ENCODE assay signal across 8 mouse cellular contexts in the genomic region with DNA sequence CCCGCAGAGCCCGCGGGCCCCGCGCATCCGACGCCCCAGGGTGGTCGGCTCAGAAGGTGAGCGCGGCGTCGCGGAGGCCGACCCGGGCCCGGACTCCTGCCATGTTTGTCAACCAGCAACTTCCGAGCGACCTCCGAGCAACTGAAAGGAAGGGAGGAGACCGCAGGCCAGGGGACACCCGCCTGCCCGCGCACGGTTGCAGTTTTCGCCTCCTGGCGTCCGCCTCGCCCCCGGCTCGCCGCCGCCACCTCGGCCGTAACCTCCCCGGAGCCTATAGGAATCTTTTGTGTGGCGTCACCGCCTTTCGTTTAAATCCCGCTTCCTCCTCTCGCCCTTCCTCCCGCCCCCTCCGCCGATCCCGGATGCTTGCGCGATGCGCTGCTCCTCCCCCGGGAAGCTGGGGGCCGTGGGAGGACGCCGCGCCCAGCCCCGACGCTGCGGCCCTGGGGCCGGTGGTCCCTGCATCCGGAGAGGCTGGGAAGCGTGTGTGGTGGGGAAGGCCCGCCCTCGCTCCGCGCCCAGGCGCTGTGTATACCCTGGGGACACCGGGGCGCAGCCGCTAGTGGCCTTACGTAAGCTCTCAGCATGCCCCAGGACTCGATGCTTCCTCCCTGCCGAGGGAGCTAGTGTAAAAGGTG. TPM values are rescaled to one million over a fixed set of nuclear protein-coding genes. Genes with fewer than 3 reads are reported as not detected.
DNase-seq lines count a peak whose midpoint lies in the region; ATAC-seq lines count a peak whose summit lies in the region.

TSS of gene Tlnrd1 (minus strand) at position 285 of the 638 bp plus-strand sequence.
TSS of gene Mesd (plus strand) at position 446 of the 638 bp plus-strand sequence.

- ATAC-seq in common myeloid progenitor, adult 5-6 weeks (replicated peaks; ENCODE audit: low read depth, poor library complexity, severe bottlenecking) = peak; percentile 71
- ATAC-seq in megakaryocyte progenitor cell, adult 5-6 weeks (replicated peaks; ENCODE audit: poor library complexity) = peak; percentile 61

- peak; percentile 96 for DNase-seq in ZHBTc4 (ENCODE audit: low read depth, low spot score)
- peak; percentile 64 to 72 for DNase-seq in gastrocnemius, adult 8-10 months (ENCODE audit: low spot score in 2 of 2)
- peak; percentile 53 for DNase-seq in hindlimb bud, embryonic 11.5 days (ENCODE audit: extremely low spot score, low read depth, low spot score)
- DNase-seq in left cerebral cortex, adult 9 months (ENCODE audit: low spot score in 2 of 2) = peak; percentile 81 to 91
- peak; percentile 88 for DNase-seq in right cerebral cortex, postnatal 14 days
- peak; percentile 84 to 88 for DNase-seq in urinary bladder, postnatal 36 days (ENCODE audit: low spot score in 2 of 2)

RNA-seq across cellular contexts. Expression of gene Tlnrd1, which starts in this region (rescaled TPM):
- 4.8 and 7.2 TPM in 2 replicates for total RNA-seq in common myeloid progenitor, adult 5-6 weeks (2017)
- 1 to 10 TPM; 1.3 to 1.7 (median 1.6) TPM for total RNA-seq in gastrocnemius, adult 8-10 months (2022)
- 8.3 and 9.3 TPM in 2 replicates for total RNA-seq in megakaryocyte progenitor cell, adult 5-6 weeks (2015)
- total RNA-seq in megakaryocyte progenitor cell, adult 5-6 weeks (2017) = 4.9 and 5.0 TPM in 2 replicates

RNA-seq across cellular contexts. Expression of gene Mesd, which starts in this region (rescaled TPM):
- total RNA-seq in common myeloid progenitor, adult 5-6 weeks (2017) = 37.7 and 47.8 TPM in 2 replicates
- total RNA-seq in gastrocnemius, adult 8-10 months (2022) = 10 to 100 TPM; 19.6 to 25.1 (median 21.2) TPM
- 32.4 and 37.6 TPM in 2 replicates for total RNA-seq in megakaryocyte progenitor cell, adult 5-6 weeks (2015)
- 61.0 and 61.2 TPM in 2 replicates for total RNA-seq in megakaryocyte progenitor cell, adult 5-6 weeks (2017)

Comparison
In these comparisons a context has a peak if more than half of its experiments do, and no peak if none do; other contexts are left out.
1. Peak in every context shown above with its lines: DNase-seq and ATAC-seq.